ENCODE assay signal across 19 mouse cellular contexts in genomic region chr19:41839685-41840084, GRCm38 (mm10). TPM values are rescaled to one million over a fixed set of nuclear protein-coding genes. Genes with fewer than 3 reads are reported as not detected.
DNase-seq lines count a peak whose midpoint lies in the region; ATAC-seq and TF ChIP-seq lines count a peak whose summit lies in the region.
"Had no signal": no experiment of that assay in that cellular context is flagged by ENCODE, and none has a peak within 500 bp of the region (broad histone marks: within the 10 kb centered on the region; RNA-seq: fewer than 3 reads in every experiment).

No protein-coding gene starts in this region.

- no peak overlapping the region for H3K4me2 ChIP-seq in stomach, embryonic 15.5 days
- H3K4me2 ChIP-seq in stomach, postnatal 0 days (replicated peaks; ENCODE audit: low read depth): no peak overlapping the region
- H3K4me2 ChIP-seq in liver, embryonic 13.5 days: peak overlapping the region; percentile 65
- no peak overlapping the region for H3K4me2 ChIP-seq in liver, postnatal 0 days (ENCODE audit: low read depth, low read length)
- H3K4me2 ChIP-seq: embryonic facial prominence, embryonic 15.5 days; heart, embryonic 11.5 days; heart, embryonic 15.5 days; hindbrain, embryonic 13.5 days had no signal

- no peaks in the 10 kb centered on the region for H3K27me3 ChIP-seq in stomach, embryonic 15.5 days (replicated peaks)
- no peaks in the 10 kb centered on the region for H3K27me3 ChIP-seq in stomach, postnatal 0 days (ENCODE audit: control insufficient read depth, insufficient read depth, low read length)
- no peaks in the 10 kb centered on the region for H3K27me3 ChIP-seq in liver, embryonic 13.5 days
- H3K27me3 ChIP-seq in liver, postnatal 0 days (ENCODE audit: insufficient read depth, low read length): no peaks in the 10 kb centered on the region
- H3K27me3 ChIP-seq: embryonic facial prominence, embryonic 15.5 days; heart, embryonic 15.5 days; hindbrain, embryonic 13.5 days had no signal

- peaks cover 9% of the 10 kb centered on the region; the same call in 1 of the 2 replicates for H3K4me1 ChIP-seq in stomach, embryonic 15.5 days
- H3K4me1 ChIP-seq in stomach, postnatal 0 days (replicated peaks; ENCODE audit: control insufficient read depth, insufficient read depth): no peaks in the 10 kb centered on the region
- peaks cover 90% of the 10 kb centered on the region for H3K4me1 ChIP-seq in liver, embryonic 13.5 days (replicated peaks)
- peaks cover 48% of the 10 kb centered on the region for H3K4me1 ChIP-seq in liver, postnatal 0 days (ENCODE audit: insufficient read depth)

- 91% methylated on average over 3 of the region's 3 CpGs for WGBS in stomach, embryonic 15.5 days
- 90% methylated on average over 3 of the region's 3 CpGs for WGBS in stomach, postnatal 0 days
- 90% methylated on average over 3 of the region's 3 CpGs for WGBS in liver, embryonic 13.5 days (ENCODE audit: insufficient replicate concordance)
- WGBS in liver, postnatal 0 days (ENCODE audit: insufficient replicate concordance): 89% methylated on average over 3 of the region's 3 CpGs

- ATAC-seq in stomach, embryonic 15.5 days (ENCODE audit: insufficient read depth, low FRiP score, low read depth): no peak
- ATAC-seq in stomach, postnatal 0 days (ENCODE audit: low FRiP score, low TSS enrichment): no peak
- ATAC-seq in liver, embryonic 13.5 days (ENCODE audit: low read depth): no peak
- ATAC-seq in liver, postnatal 0 days: no peak
- ATAC-seq in granulocyte monocyte progenitor cell, adult 5-6 weeks (replicated peaks; ENCODE audit: poor library complexity, severe bottlenecking): no peak
- ATAC-seq: forebrain, embryonic 14.5 days had no signal

- peak overlapping the region; percentile 3; the same call in 1 of the 2 replicates for H3K27ac ChIP-seq in stomach, embryonic 15.5 days
- H3K27ac ChIP-seq in stomach, postnatal 0 days (replicated peaks): no peak overlapping the region
- H3K27ac ChIP-seq in liver, embryonic 13.5 days: peak overlapping the region; percentile 97
- H3K27ac ChIP-seq in liver, postnatal 0 days (ENCODE audit: low read depth): peak overlapping the region; percentile 88
- H3K27ac ChIP-seq: embryonic facial prominence, embryonic 15.5 days; forebrain, embryonic 10.5 days; heart, adult 2 months; heart, embryonic 15.5 days; hindbrain, embryonic 13.5 days had no signal

- H3K9me3 ChIP-seq in stomach, embryonic 15.5 days: no peaks in the 10 kb centered on the region
- H3K9me3 ChIP-seq in stomach, postnatal 0 days (ENCODE audit: control insufficient read depth, low read length): no peaks in the 10 kb centered on the region
- H3K9me3 ChIP-seq in liver, embryonic 13.5 days (replicated peaks): no peaks in the 10 kb centered on the region
- no peaks in the 10 kb centered on the region for H3K9me3 ChIP-seq in liver, postnatal 0 days (ENCODE audit: low read length)
- H3K9me3 ChIP-seq: embryonic facial prominence, embryonic 15.5 days; forebrain, embryonic 10.5 days; heart, embryonic 15.5 days; hindbrain, embryonic 13.5 days had no signal

- no peak for TF ChIP-seq EP300 in stomach, postnatal 0 days (optimal IDR thresholded peaks at IDR 0.05)
- no peak for TF ChIP-seq EP300 in liver, postnatal 0 days (IDR thresholded peaks at IDR 0.05; ENCODE audit: low read depth)

- no peak overlapping the region for H3K9ac ChIP-seq in stomach, embryonic 15.5 days
- H3K9ac ChIP-seq in stomach, postnatal 0 days (ENCODE audit: low read length): no peak overlapping the region
- 0 out of 2 replicates have a peak overlapping the region, but pooled peaks have one; percentile 4 for H3K9ac ChIP-seq in liver, embryonic 13.5 days
- no peak overlapping the region for H3K9ac ChIP-seq in liver, postnatal 0 days (replicated peaks)
- H3K9ac ChIP-seq: embryonic facial prominence, embryonic 15.5 days; heart, embryonic 15.5 days; hindbrain, embryonic 13.5 days had no signal

- no peak overlapping the region for H3K4me3 ChIP-seq in stomach, embryonic 15.5 days (replicated peaks)
- H3K4me3 ChIP-seq in stomach, postnatal 0 days (ENCODE audit: low read depth, low read length): no peak overlapping the region
- no peak overlapping the region for H3K4me3 ChIP-seq in liver, embryonic 13.5 days (replicated peaks)
- no peak overlapping the region for H3K4me3 ChIP-seq in liver, postnatal 0 days (ENCODE audit: low read depth, low read length)
- H3K4me3 ChIP-seq: embryonic facial prominence, embryonic 15.5 days; forebrain, embryonic 10.5 days; heart, adult 2 months; heart, embryonic 15.5 days; hindbrain, embryonic 13.5 days had no signal

- H3K36me3 ChIP-seq in stomach, embryonic 15.5 days: no peaks in the 10 kb centered on the region
- no peaks in the 10 kb centered on the region for H3K36me3 ChIP-seq in stomach, postnatal 0 days (ENCODE audit: control insufficient read depth, insufficient read depth, low read length)
- H3K36me3 ChIP-seq in liver, embryonic 13.5 days: no peaks in the 10 kb centered on the region
- H3K36me3 ChIP-seq in liver, postnatal 0 days (replicated peaks; ENCODE audit: insufficient read depth, low read length): no peaks in the 10 kb centered on the region
- H3K36me3 ChIP-seq: embryonic facial prominence, embryonic 15.5 days; forebrain, embryonic 10.5 days; heart, embryonic 15.5 days; hindbrain, embryonic 13.5 days had no signal

- no peak for DNase-seq in stomach, postnatal 0 days (ENCODE audit: low spot score)
- no peak for DNase-seq in liver, embryonic 13.5 days
- no peak for DNase-seq in liver, postnatal 0 days
- DNase-seq in retina, postnatal 1 day: no peak
- DNase-seq: adrenal gland, adult 8-10 months; adrenal gland, postnatal 36 days; cerebellum, adult 8-10 months; cerebellum, postnatal 14 days; embryo, embryonic 11 days; heart, adult 2 months; heart, postnatal 14 days had no signal

- no peak for TF ChIP-seq CTCF in stomach, postnatal 0 days (IDR thresholded peaks at IDR 0.05; ENCODE audit: low read depth)
- TF ChIP-seq CTCF in liver, postnatal 0 days (IDR thresholded peaks at IDR 0.05; ENCODE audit: low read depth): no peak

RNA-seq across cellular contexts. Expression of gene Frat2, which starts 8.2 kb away (rescaled TPM):
- polyA plus RNA-seq in stomach, embryonic 15.5 days (2015; fragmentation: Nextera tagmentation; extraction: Ambion mirVana): 6.9 and 9.0 TPM in 2 replicates
- polyA plus RNA-seq in stomach, postnatal 0 days (2015; fragmentation: Nextera tagmentation; extraction: Ambion mirVana): 3.5 and 4.3 TPM in 2 replicates
- polyA plus RNA-seq in liver, embryonic 13.5 days (2015; fragmentation: Nextera tagmentation; extraction: Ambion mirVana): 4.6 and 6.0 TPM in 2 replicates
- 3.3 and 3.7 TPM in 2 replicates for polyA plus RNA-seq in liver, postnatal 0 days (2015; fragmentation: Nextera tagmentation; extraction: Ambion mirVana)
- 18.9 and 20.6 TPM in 2 replicates for total RNA-seq in granulocyte monocyte progenitor cell, adult 5-6 weeks (2014; fragmentation: Nextera tagmentation)
- total RNA-seq in granulocyte monocyte progenitor cell, adult 5-6 weeks (2017): 25.7 and 33.4 TPM in 2 replicates

RNA-seq across cellular contexts. Expression of gene Frat1, which starts 9.9 kb away (rescaled TPM):
- 12.3 and 14.1 TPM in 2 replicates for polyA plus RNA-seq in stomach, embryonic 15.5 days (2015; fragmentation: Nextera tagmentation; extraction: Ambion mirVana)
- 9.3 and 9.8 TPM in 2 replicates for polyA plus RNA-seq in stomach, postnatal 0 days (2015; fragmentation: Nextera tagmentation; extraction: Ambion mirVana)
- 13.7 and 14.5 TPM in 2 replicates for polyA plus RNA-seq in liver, embryonic 13.5 days (2015; fragmentation: Nextera tagmentation; extraction: Ambion mirVana)
- 7.8 and 8.1 TPM in 2 replicates for polyA plus RNA-seq in liver, postnatal 0 days (2015; fragmentation: Nextera tagmentation; extraction: Ambion mirVana)
- 2.6 and 5.6 TPM in 2 replicates for total RNA-seq in granulocyte monocyte progenitor cell, adult 5-6 weeks (2014; fragmentation: Nextera tagmentation)
- total RNA-seq in granulocyte monocyte progenitor cell, adult 5-6 weeks (2017): 10.0 and 11.2 TPM in 2 replicates

RNA-seq across cellular contexts. Expression of gene Arhgap19, which starts 37.8 kb away (rescaled TPM):
- polyA plus RNA-seq in stomach, embryonic 15.5 days (2015; fragmentation: Nextera tagmentation; extraction: Ambion mirVana): 19.1 and 20.8 TPM in 2 replicates
- polyA plus RNA-seq in stomach, postnatal 0 days (2015; fragmentation: Nextera tagmentation; extraction: Ambion mirVana): 2.7 and 3.5 TPM in 2 replicates
- 25.0 and 33.6 TPM in 2 replicates for polyA plus RNA-seq in liver, embryonic 13.5 days (2015; fragmentation: Nextera tagmentation; extraction: Ambion mirVana)
- 10.5 and 12.9 TPM in 2 replicates for polyA plus RNA-seq in liver, postnatal 0 days (2015; fragmentation: Nextera tagmentation; extraction: Ambion mirVana)
- 19.8 and 25.9 TPM in 2 replicates for total RNA-seq in granulocyte monocyte progenitor cell, adult 5-6 weeks (2014; fragmentation: Nextera tagmentation)
- 43.2 and 55.3 TPM in 2 replicates for total RNA-seq in granulocyte monocyte progenitor cell, adult 5-6 weeks (2017)

RNA-seq across cellular contexts. Expression of gene Rrp12, which starts 56.3 kb away (rescaled TPM):
- 13.7 and 14.2 TPM in 2 replicates for polyA plus RNA-seq in stomach, embryonic 15.5 days (2015; fragmentation: Nextera tagmentation; extraction: Ambion mirVana)
- 6.3 and 6.4 TPM in 2 replicates for polyA plus RNA-seq in stomach, postnatal 0 days (2015; fragmentation: Nextera tagmentation; extraction: Ambion mirVana)
- polyA plus RNA-seq in liver, embryonic 13.5 days (2015; fragmentation: Nextera tagmentation; extraction: Ambion mirVana): 15.2 and 17.2 TPM in 2 replicates
- 4.1 and 4.3 TPM in 2 replicates for polyA plus RNA-seq in liver, postnatal 0 days (2015; fragmentation: Nextera tagmentation; extraction: Ambion mirVana)
- total RNA-seq in granulocyte monocyte progenitor cell, adult 5-6 weeks (2014; fragmentation: Nextera tagmentation): 14.8 and 22.3 TPM in 2 replicates
- 18.1 and 20.1 TPM in 2 replicates for total RNA-seq in granulocyte monocyte progenitor cell, adult 5-6 weeks (2017)
